Comparison of ENCODE assay signal across 8 mouse cellular contexts in genomic region chr7:130669370-130669881, GRCm38 (mm10).
DNase-seq lines count a peak whose midpoint lies in the region; ATAC-seq and TF ChIP-seq lines count a peak whose summit lies in the region.

No protein-coding gene starts in this region.

- 62% methylated on average over 8 of the region's 8 CpGs for WGBS in forebrain, embryonic 12.5 days
- 34% methylated on average over 8 of the region's 8 CpGs for WGBS in hindbrain, embryonic 14.5 days
- 42% methylated on average over 8 of the region's 8 CpGs for WGBS in limb, embryonic 14.5 days

- DNase-seq in layer of hippocampus, adult 11-12 months (ENCODE audit: low spot score): peak; percentile 27
- no peak for DNase-seq in layer of hippocampus, adult 9-10 months (ENCODE audit: low spot score)
- peak; percentile 68 for DNase-seq in hindbrain, embryonic 14.5 days (ENCODE audit: low spot score)
- DNase-seq in limb, embryonic 14.5 days (ENCODE audit: low spot score): peak; percentile 67
- peak; percentile 49 for DNase-seq in skeletal muscle tissue, adult 2 months (ENCODE audit: low read depth, low spot score)
- no peak for DNase-seq in thymus, postnatal 0 days (ENCODE audit: low spot score)
- DNase-seq in adrenal gland, postnatal 14 days: no peak

- 0 out of 2 replicates have a peak, but pooled peaks have one; percentile 45 for ATAC-seq in forebrain, embryonic 12.5 days (ENCODE audit: low FRiP score)
- ATAC-seq in hindbrain, embryonic 14.5 days (ENCODE audit: low FRiP score): peak; percentile 68
- ATAC-seq in limb, embryonic 14.5 days (ENCODE audit: low FRiP score, low read depth): peak; percentile 45; the same call in 1 of the 2 replicates

- no peaks in the 10 kb centered on the region for H3K9me3 ChIP-seq in forebrain, embryonic 12.5 days
- H3K9me3 ChIP-seq in hindbrain, embryonic 14.5 days (ENCODE audit: control insufficient read depth, low read length): no peaks in the 10 kb centered on the region
- no peaks in the 10 kb centered on the region for H3K9me3 ChIP-seq in limb, embryonic 14.5 days (ENCODE audit: control insufficient read depth, low read length)

- H3K4me1 ChIP-seq in forebrain, embryonic 12.5 days: peaks cover 32% of the 10 kb centered on the region
- peaks cover 29% of the 10 kb centered on the region for H3K4me1 ChIP-seq in hindbrain, embryonic 14.5 days (replicated peaks; ENCODE audit: control insufficient read depth, insufficient read depth, low read length)
- H3K4me1 ChIP-seq in limb, embryonic 14.5 days (ENCODE audit: control insufficient read depth, insufficient read depth, low read length): peaks cover 32% of the 10 kb centered on the region

- H3K27me3 ChIP-seq in forebrain, embryonic 12.5 days: no peaks in the 10 kb centered on the region; the same call in 1 of the 2 replicates
- H3K27me3 ChIP-seq in hindbrain, embryonic 14.5 days (ENCODE audit: control insufficient read depth, insufficient read depth, low read length): no peaks in the 10 kb centered on the region
- no peaks in the 10 kb centered on the region for H3K27me3 ChIP-seq in limb, embryonic 14.5 days (ENCODE audit: control insufficient read depth, insufficient read depth, low read length)

- H3K27ac ChIP-seq in forebrain, embryonic 12.5 days: peak overlapping the region; percentile 86
- H3K27ac ChIP-seq in hindbrain, embryonic 14.5 days: peak overlapping the region; percentile 86
- peak overlapping the region; percentile 27; the same call in 1 of the 2 replicates for H3K27ac ChIP-seq in limb, embryonic 14.5 days (replicated peaks; ENCODE audit: low read depth, low read length)

- H3K4me2 ChIP-seq in forebrain, embryonic 12.5 days: no peak overlapping the region
- no peak overlapping the region for H3K4me2 ChIP-seq in hindbrain, embryonic 14.5 days (replicated peaks)
- no peak overlapping the region for H3K4me2 ChIP-seq in limb, embryonic 14.5 days (replicated peaks; ENCODE audit: low read depth, low read length, severe bottlenecking)

- no peak overlapping the region for H3K4me3 ChIP-seq in forebrain, embryonic 12.5 days (replicated peaks)
- H3K4me3 ChIP-seq in hindbrain, embryonic 14.5 days (replicated peaks; ENCODE audit: low read length): no peak overlapping the region
- H3K4me3 ChIP-seq in limb, embryonic 14.5 days (replicated peaks; ENCODE audit: low read length): no peak overlapping the region

- peaks cover 7% of the 10 kb centered on the region; the same call in 1 of the 2 replicates for H3K36me3 ChIP-seq in forebrain, embryonic 12.5 days (replicated peaks)
- H3K36me3 ChIP-seq in hindbrain, embryonic 14.5 days (replicated peaks; ENCODE audit: control insufficient read depth, insufficient read depth): no peaks in the 10 kb centered on the region
- H3K36me3 ChIP-seq in limb, embryonic 14.5 days (ENCODE audit: control insufficient read depth, insufficient read depth, low read length): no peaks in the 10 kb centered on the region; the same call in 1 of the 2 replicates

- H3K9ac ChIP-seq in forebrain, embryonic 12.5 days: no peak overlapping the region
- no peak overlapping the region for H3K9ac ChIP-seq in hindbrain, embryonic 14.5 days
- H3K9ac ChIP-seq in limb, embryonic 14.5 days (ENCODE audit: low read depth, low read length, severe bottlenecking): no peak overlapping the region

- TF ChIP-seq POLR2A in limb, embryonic 14.5 days (IDR thresholded peaks at IDR 0.05; ENCODE audit: borderline replicate concordance, extremely low read depth, insufficient read depth, insufficient read length): no peak

Comparison
In these comparisons a context has a peak if more than half of its experiments do, and no peak if none do; other contexts are left out.
1. DNase-seq: peak in layer of hippocampus, adult 11-12 months (single experiment), hindbrain, embryonic 14.5 days (single experiment), limb, embryonic 14.5 days (single experiment) and skeletal muscle tissue, adult 2 months (single experiment); none in layer of hippocampus, adult 9-10 months (single experiment), thymus, postnatal 0 days (single experiment) and adrenal gland, postnatal 14 days (single experiment).
2. H3K27ac ChIP-seq: peak in every context shown above with its lines; median percentile 86 in forebrain, embryonic 12.5 days; 86 in hindbrain, embryonic 14.5 days; 27 in limb, embryonic 14.5 days.
3. Peak in every context shown above with its lines, with median percentiles within 50 percentile points of each other: ATAC-seq.